Mouse (Mus musculus): Measurements from ENCODE around the gene Cryzl2.

- TF ChIP-seq CTCF (conservative IDR thresholded peaks at IDR 0.05; ENCODE audit: insufficient read depth, insufficient read length, low read depth, low read length) (no peak), POLR2A (IDR thresholded peaks at IDR 0.05; ENCODE audit: low read depth, low read length) (no peak)
Observed at GRCm38 (mm10) chr1:157516838-157517808, 58.7 kb downstream of the Cryzl2 start.

Measured in kidney, adult 2 months (tissue).